Mouse (Mus musculus): ENCODE results near the gene Ehbp1l1.

GRCm38 (mm10) chr19:5742241-5742641 is 16.1 kb upstream of the Ehbp1l1 start:
- TF ChIP-seq CTCF (IDR thresholded peaks at IDR 0.05; ENCODE audit: low read depth, low read length) (no peak), GATA1 (IDR thresholded peaks at IDR 0.05; ENCODE audit: borderline replicate concordance, low read length) (no peak), POLR2AphosphoS5 (IDR thresholded peaks at IDR 0.05; ENCODE audit: insufficient replicate concordance, low read depth, low read length) (no peak), TAL1 (conservative IDR thresholded peaks at IDR 0.05; ENCODE audit: low read depth, low read length) (no peak)

Data from G1E (cell line).